Mouse (Mus musculus) kidney, embryonic 14.5 days (tissue): ENCODE data around the gene Sptb. TPM values are rescaled to one million over a fixed set of nuclear protein-coding genes. Genes with fewer than 3 reads are reported as not detected.
A peak's percentile ranks its signal among the peaks of the same experiment; 100 is the strongest.

Experiments
- ATAC-seq: fragments of 200-750 bp; cut with Nextera tagmentation; 2 replicates; pipeline ENCODE4 v1.8.0; 2017; ENCODE audit warnings: moderate number of reproducible peaks, mild to moderate bottlenecking, moderate TSS enrichment, moderate library complexity; ENCODE audit not compliant: low FRiP score, low TSS enrichment
- H3K27ac ChIP-seq: fragments of 300-500 bp; sonication (generic); 2 replicates; pipeline ENCODE4 v1.5.1; 2014; ENCODE audit warnings: low read depth, mild to moderate bottlenecking, low read length, moderate library complexity, mixed read lengths
- H3K27me3 ChIP-seq: fragments of 300-500 bp; sonication (generic); 2 replicates; pipeline ENCODE4 v1.6.1; 2014; ENCODE audit warnings: mild to moderate bottlenecking, low read length; ENCODE audit not compliant: control insufficient read depth, insufficient read depth
- H3K36me3 ChIP-seq: fragments of 300-500 bp; sonication (generic); 2 replicates; pipeline ENCODE4 v1.6.1; 2014; ENCODE audit warnings: low read length, mixed read lengths; ENCODE audit not compliant: control insufficient read depth, insufficient read depth
- H3K4me1 ChIP-seq: fragments of 300-500 bp; sonication (generic); 2 replicates; pipeline ENCODE4 v1.6.1; 2014; ENCODE audit warnings: low read length, mixed read lengths; ENCODE audit not compliant: control insufficient read depth, insufficient read depth
- H3K4me2 ChIP-seq: fragments of 300-500 bp; sonication (generic); replicated peaks from 2 replicates; pipeline ENCODE4 v1.6.1; 2014; ENCODE audit warnings: low read depth, mild to moderate bottlenecking, low read length
- H3K4me3 ChIP-seq: fragments of 300-500 bp; sonication (generic); 2 replicates; pipeline ENCODE4 v1.5.1; 2014; ENCODE audit warnings: mild to moderate bottlenecking, low read length
- H3K9ac ChIP-seq: fragments of 300-500 bp; sonication (generic); 2 replicates; pipeline ENCODE4 v1.6.1; 2014; ENCODE audit warnings: low read depth, mild to moderate bottlenecking, low read length, moderate library complexity
- H3K9me3 ChIP-seq: fragments of 300-500 bp; sonication (generic); 2 replicates; pipeline ENCODE4 v1.6.1; 2016; ENCODE audit warnings: low read length; ENCODE audit not compliant: control insufficient read depth
- WGBS: fragments of 180-500 bp; shearing (Covaris S2); extraction: QIAGEN DNeasy Blood & Tissue Kit; methylation state at CpG from one replicate; pipeline ENCODE4 v1.1.7; 2014; 5-methylcytosine and 5-hydroxymethylcytosine counted together
- polyA plus RNA-seq: library from polyadenylated mRNA; unstranded; fragments of >200 nt; fragmentation: Nextera tagmentation; extraction: Ambion mirVana; gene quantifications from 2 replicates; pipeline ENCODE4 v1.2.1, GENCODE M21; 2014

Sptb gene
- polyA plus RNA-seq, 1 experiment from 2014 or later, result 1.0 TPM

DNA sequence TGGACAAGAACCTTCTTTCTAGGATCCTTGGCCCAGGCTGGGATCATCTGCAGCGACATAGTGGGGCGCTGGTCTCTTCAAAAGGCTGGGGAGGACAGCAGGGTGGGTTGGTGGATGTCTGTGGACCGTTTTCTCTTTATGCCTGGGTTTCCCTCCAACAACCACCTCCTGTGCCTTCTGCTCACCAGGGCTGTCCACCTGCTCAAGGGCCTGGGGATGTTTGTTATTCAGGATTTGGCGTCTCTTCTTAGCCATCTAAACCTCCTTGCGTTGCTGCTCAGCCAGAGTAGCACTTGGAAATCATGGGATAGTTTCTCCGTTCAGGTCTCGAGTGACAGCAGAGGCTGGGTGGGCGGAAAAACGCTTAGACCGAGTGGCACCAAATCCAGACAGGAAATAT lies 144.1 kb downstream of the Sptb start:
- Histone ChIP-seq H3K4me1 (peaks cover 12% of the 10 kb centered on the region; the same call in 1 of the 2 replicates), H3K36me3 (peaks cover 52% of the 10 kb centered on the region), H3K9me3 (no peaks in the 10 kb centered on the region), H3K4me3 (no peak overlapping the region), H3K9ac (no peak overlapping the region), H3K27ac (no peak overlapping the region), H3K27me3 (no peaks in the 10 kb centered on the region), H3K4me2 (no peak overlapping the region)
- WGBS, result 75% methylated on average over 10 of the region's 10 CpGs
- ATAC-seq, result no peak

DNA sequence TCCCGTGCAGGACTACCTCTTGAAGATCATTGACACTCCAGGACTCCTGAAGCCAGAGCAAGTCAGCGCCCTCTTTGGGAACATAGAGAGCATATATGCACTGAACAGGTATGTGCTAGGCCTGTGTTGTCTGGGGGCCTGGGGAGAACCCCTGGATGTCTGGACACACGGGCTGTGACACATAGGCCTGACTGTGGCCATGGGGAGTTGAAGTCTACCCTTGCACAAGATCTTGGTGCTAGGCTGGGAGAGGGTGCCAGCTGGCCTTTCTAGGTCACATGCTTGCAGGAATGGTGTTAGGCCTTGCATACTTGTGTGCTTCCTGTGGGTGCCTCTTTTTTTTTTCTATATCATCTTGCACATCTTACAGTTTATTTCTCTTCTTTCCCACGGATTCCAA lies 148.2 kb downstream of the Sptb start:
- 90% methylated on average over 4 of the region's 4 CpGs for WGBS
- H3K4me1 ChIP-seq, result 0 out of 2 replicates have a peak, but pooled peaks cover 4% of the 10 kb centered on the region
- no peak for ATAC-seq

DNA sequence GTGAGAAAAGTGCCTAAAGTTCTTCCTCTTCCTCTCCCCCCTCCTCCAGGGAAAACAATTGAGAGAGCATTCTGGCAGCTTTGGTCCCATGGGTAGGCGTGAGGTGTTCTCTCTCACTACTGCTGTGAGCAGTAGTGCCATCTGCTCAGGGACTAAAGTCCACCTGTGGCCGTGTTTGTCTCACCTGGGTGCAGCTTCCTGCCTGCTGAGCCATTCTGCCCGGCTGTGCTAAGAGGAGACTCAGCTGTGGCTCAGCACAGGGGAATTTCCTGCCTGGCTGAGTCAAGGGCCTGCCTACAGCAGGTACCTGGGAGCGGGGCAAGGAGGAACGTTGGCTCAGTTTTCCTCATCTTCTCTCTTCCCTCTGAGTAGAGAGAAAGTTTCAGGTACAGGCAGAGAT lies 152.1 kb downstream of the Sptb start:
- H3K4me1 ChIP-seq, result peaks cover 25% of the 10 kb centered on the region
- H3K9ac ChIP-seq, result no peak overlapping the region

More for the DNA sequence above, 148.2 kb downstream of the Sptb start:
- Histone ChIP-seq H3K9ac (no peak overlapping the region), H3K9me3 (no peaks in the 10 kb centered on the region), H3K4me3 (no peak overlapping the region), H3K4me2 (no peak overlapping the region), H3K36me3 (peaks cover 55% of the 10 kb centered on the region), H3K27me3 (no peaks in the 10 kb centered on the region), H3K27ac (no peak overlapping the region)

DNA sequence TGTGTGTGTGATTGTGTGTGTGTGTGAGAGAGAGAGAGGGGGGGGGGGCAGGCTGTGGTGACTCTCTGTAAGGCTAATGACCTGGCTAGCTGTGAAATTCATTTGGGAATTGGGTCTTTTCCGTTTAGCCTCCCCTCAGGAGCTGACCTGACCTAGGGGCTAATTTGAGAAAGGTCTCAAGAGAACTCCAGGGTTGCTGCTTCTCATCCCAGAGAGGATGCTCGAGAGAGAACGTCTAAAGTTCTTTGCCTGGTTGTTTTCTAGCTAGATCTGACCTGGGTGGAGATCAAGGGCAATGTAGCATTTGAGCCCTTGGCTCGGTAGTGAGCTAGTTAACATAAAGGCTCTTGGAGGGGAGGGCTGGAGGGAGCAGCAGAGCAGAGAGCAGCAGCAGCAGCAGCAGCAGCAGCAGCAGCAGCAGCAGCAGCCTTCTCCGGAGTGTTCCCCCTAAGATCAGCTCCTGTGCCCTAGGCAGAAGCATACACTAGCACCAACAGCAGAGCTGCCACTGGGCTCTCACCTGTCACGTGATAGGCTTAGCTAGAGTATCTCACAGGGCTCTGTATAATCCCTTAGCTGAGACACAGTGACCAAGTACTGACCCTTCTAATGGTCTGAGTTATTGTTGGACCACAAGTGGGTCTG lies 153.5 kb downstream of the Sptb start:
- no peaks in the 10 kb centered on the region for H3K27me3 ChIP-seq
- ATAC-seq, result peak; percentile 36
- H3K4me2 ChIP-seq, result no peak overlapping the region
- no peak overlapping the region for H3K9ac ChIP-seq
- H3K9me3 ChIP-seq, result no peaks in the 10 kb centered on the region
- H3K4me3 ChIP-seq, result no peak overlapping the region
- peaks cover 13% of the 10 kb centered on the region for H3K36me3 ChIP-seq
- H3K27ac ChIP-seq, result no peak overlapping the region
- WGBS, result 14% methylated on average over 6 of the region's 6 CpGs
- peaks cover 31% of the 10 kb centered on the region for H3K4me1 ChIP-seq

More for the DNA sequence above, 152.1 kb downstream of the Sptb start:
- no peak for ATAC-seq
- Histone ChIP-seq H3K27me3 (no peaks in the 10 kb centered on the region), H3K36me3 (peaks cover 20% of the 10 kb centered on the region), H3K9me3 (no peaks in the 10 kb centered on the region), H3K4me2 (no peak overlapping the region), H3K4me3 (no peak overlapping the region), H3K27ac (no peak overlapping the region)
- WGBS, result 73% methylated on average over 5 of the region's 5 CpGs

DNA sequence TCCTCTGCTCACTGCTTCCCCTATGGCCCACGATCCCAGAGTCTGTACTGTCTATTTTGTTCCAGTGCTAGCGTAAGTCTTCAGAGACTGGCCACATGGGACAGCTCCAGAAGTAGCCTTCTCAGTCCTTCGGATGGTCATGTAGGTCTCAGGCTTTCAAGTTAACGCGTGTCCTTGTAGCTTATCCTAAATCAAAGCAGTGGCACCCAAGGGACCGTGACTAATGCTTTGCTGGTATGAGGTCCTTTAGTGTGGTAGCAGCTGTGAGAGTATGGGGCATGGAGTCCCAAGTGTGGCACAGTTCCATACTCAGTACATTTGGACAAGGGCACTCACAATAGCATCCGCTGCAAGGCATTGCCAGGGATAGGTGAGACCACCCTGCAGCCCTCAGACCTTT lies 154.2 kb downstream of the Sptb start:
- Histone ChIP-seq H3K9me3 (no peaks in the 10 kb centered on the region), H3K9ac (no peak overlapping the region), H3K27me3 (no peaks in the 10 kb centered on the region), H3K36me3 (peaks cover 11% of the 10 kb centered on the region), H3K27ac (no peak overlapping the region; the same call in 1 of the 2 replicates), H3K4me2 (no peak overlapping the region), H3K4me1 (peaks cover 35% of the 10 kb centered on the region), H3K4me3 (no peak overlapping the region)
- 53% methylated on average over 7 of the region's 7 CpGs for WGBS
- ATAC-seq, result no peak

DNA sequence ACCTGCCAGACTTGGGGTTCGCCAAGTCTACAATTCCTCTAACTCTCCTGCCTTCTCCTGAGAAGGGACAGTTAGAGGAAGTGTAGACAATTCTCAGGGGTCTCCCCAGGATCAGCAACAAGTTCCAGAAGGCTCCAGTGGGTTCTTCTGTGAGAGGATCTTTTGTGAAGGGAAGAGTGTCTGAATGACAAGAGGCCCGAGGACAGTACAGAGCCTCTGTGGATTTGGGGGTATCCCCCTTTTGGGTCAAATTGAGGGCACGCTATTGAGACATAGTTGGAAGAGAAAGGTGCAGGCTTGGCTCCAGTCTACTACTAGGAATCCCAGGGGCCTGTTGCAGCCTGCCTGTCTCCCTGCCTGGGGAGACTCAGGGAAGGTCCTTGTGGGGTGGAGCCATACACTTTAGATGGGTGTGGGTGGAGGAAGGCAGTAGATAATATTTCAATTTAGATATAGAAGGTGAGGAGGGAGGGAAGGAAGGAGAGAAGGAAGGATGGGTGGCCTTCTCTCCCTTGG lies 155.4 kb downstream of the Sptb start:
- Histone ChIP-seq H3K27ac (no peak overlapping the region), H3K4me2 (no peak overlapping the region), H3K27me3 (no peaks in the 10 kb centered on the region), H3K9me3 (no peaks in the 10 kb centered on the region), H3K9ac (no peak overlapping the region), H3K36me3 (no peaks in the 10 kb centered on the region; the same call in 1 of the 2 replicates), H3K4me1 (peaks cover 38% of the 10 kb centered on the region), H3K4me3 (no peak overlapping the region)
- ATAC-seq, result no peak
- 93% methylated on average over 3 of the region's 3 CpGs for WGBS

DNA sequence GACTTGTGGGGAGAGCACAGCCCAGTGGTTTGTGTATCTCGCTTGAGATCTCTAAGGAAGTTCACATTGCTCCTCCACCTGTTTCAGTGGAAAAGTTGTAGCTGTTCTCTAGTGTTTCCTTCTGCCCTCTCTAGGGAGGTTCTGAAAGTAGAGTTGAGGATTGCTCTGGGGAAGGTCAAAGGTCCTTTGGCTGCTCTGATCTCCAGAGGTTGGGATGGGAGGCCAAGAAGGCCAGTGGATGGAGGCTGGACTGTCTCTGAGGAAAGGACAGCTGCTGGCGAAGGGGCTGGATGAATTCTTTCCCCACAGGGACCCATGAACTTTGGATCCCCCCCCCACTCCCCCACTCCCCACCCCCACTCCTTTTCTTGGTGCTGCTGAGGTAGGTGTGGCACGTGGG lies 156.0 kb downstream of the Sptb start:
- 71% methylated on average over 3 of the region's 3 CpGs for WGBS
- Histone ChIP-seq H3K27ac (no peak overlapping the region), H3K4me1 (peaks cover 38% of the 10 kb centered on the region), H3K4me2 (no peak overlapping the region), H3K9me3 (no peaks in the 10 kb centered on the region), H3K36me3 (no peaks in the 10 kb centered on the region), H3K9ac (no peak overlapping the region), H3K27me3 (no peaks in the 10 kb centered on the region), H3K4me3 (no peak overlapping the region)
- ATAC-seq, result no peak

DNA sequence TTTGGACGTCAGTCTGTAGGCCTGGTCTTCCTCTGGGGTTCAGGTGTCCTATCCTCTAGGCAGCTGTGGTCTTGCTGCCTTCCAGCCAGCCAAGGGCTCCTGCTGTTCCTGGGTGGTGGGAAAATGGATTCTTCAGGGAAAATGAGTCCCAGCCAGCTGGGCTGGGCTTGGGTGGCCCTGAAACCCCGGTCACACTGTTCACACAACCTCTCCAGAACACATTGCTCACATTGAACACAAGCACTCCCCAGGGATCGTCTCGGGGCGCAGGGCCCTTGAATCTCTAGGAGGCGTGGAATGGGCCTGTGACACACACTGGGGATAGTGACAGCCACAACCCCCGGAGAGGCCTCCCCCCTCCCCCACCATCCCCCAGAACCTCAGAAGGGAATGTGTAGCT lies 156.4 kb downstream of the Sptb start:
- H3K9ac ChIP-seq, result no peak overlapping the region
- H3K4me1 ChIP-seq, result peaks cover 39% of the 10 kb centered on the region
- ATAC-seq, result no peak
- no peaks in the 10 kb centered on the region for H3K9me3 ChIP-seq
- H3K36me3 ChIP-seq, result no peaks in the 10 kb centered on the region
- WGBS, result 73% methylated on average over 7 of the region's 7 CpGs
- peak overlapping the region; percentile 3; the same call in 1 of the 2 replicates for H3K27ac ChIP-seq
- H3K4me2 ChIP-seq, result no peak overlapping the region
- no peaks in the 10 kb centered on the region for H3K27me3 ChIP-seq
- no peak overlapping the region for H3K4me3 ChIP-seq

DNA sequence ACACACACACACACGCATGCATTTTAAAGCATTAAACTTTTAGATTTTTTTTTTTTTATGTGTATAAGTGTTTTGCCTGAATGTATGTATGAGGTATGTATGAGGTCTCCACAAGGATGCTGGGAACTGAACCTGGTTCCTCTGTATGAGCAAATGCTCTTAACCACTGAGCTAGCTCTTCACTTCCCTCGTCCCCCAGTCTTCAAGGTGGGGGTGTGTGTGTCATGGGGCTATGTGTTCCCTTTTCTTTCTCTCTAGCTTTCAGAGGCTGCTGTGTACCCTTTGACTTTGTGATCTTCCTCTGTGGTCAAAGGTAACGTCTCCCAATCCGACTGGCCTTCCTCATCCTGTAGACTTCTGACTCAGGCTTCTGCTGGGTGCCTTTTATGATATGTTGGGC lies 157.4 kb downstream of the Sptb start:
- WGBS, result 78% methylated on average over 4 of the region's 4 CpGs
- H3K27ac ChIP-seq, result peak overlapping the region; percentile 52; the same call in 1 of the 2 replicates

More for the DNA sequence above, 157.4 kb downstream of the Sptb start:
- H3K27me3 ChIP-seq, result no peaks in the 10 kb centered on the region
- H3K9ac ChIP-seq, result no peak overlapping the region
- ATAC-seq, result no peak
- no peaks in the 10 kb centered on the region for H3K36me3 ChIP-seq
- H3K9me3 ChIP-seq, result no peaks in the 10 kb centered on the region
- no peak overlapping the region for H3K4me2 ChIP-seq
- H3K4me3 ChIP-seq, result no peak overlapping the region
- peaks cover 48% of the 10 kb centered on the region for H3K4me1 ChIP-seq
